Mouse (Mus musculus): ENCODE results near the gene Lhcgr.
"Not testable (repeated sequence)": the region's sequence is repeated elsewhere in the genome, so short reads cannot be mapped to it uniquely, and the experiment has no call there.

The Lhcgr gene

DNA sequence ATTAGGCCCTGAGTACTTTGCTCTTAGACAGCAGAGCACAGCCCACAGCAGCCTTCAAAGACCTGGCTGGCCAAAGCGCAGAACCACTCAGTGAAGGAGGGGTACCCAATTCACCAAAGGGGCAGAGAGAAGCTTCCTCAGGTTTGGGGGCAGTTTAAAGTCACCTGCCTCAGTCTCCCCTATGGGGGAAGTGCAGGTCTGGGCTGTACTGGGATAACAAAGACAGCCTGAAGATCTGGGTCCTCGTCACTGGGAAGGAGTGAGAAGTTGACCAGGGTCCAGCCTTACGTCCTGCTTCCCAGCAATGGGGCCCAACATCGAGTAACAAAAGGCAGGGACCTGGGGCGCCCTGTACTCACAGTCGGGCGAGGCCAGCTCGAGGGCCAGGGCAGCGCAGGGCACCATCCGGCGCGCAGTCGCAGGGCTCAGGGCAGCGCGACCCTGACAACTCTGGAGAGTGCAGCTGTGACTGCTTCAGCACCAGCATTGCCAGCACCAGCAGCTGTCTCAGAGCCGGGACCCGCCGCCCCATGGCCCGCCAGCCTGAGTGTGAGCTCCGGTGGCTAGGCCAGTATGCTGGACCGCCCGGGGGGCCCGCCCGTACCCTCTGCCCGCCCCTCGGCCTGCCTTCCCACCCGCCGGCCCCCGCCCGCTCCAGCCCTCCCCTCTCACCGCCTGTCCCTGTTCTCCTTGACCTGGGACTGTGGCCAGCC, at the start of gene Lhcgr:
Lhcgr (minus strand) TSS at position 551 of the 713 bp plus-strand sequence.
- no peak for DNase-seq (ENCODE audit: low read depth, low spot score)

DNA sequence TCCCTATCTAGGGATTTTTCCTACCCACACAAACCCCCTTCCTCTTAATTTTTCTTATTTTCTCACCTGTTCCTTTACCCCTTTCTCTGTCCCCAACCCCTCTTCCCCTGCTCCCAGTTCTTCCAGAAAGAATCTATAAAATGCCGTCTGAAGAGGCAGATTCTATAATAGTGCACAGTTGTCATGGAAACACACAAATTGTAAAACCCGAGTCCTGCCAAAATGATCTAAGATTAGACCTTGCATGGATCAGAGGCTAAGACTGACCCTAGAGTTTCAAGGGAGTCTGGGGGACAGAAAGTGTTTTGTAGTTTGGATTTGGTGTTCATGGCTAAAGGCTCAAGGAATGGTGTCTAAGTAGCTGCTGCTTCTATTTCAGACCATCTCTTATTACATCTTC, 25.8 kb upstream of the Lhcgr start:
- no peak for DNase-seq (ENCODE audit: low read depth, low spot score)

DNA sequence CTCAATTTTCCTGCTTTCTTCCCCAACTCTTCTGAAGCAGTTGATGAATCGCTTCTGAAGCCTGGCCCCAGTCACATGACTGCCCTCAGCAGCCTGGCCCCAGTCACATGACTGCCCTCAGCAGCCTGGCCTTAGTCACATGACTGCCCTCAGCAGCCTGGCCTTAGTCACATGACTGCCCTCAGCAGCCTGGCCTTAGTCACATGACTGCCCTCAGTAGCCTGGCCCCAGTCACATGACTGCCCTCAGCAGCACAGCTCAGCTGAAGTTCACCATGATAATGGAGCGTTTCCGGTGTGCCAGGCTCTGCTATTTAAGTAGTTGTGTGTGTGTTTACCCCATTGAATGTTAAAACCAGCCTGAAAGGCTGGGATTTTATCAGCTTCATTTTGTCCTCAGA, 21.2 kb upstream of the Lhcgr start:
- not testable (repeated sequence) for DNase-seq (ENCODE audit: low read depth, low spot score)

DNA sequence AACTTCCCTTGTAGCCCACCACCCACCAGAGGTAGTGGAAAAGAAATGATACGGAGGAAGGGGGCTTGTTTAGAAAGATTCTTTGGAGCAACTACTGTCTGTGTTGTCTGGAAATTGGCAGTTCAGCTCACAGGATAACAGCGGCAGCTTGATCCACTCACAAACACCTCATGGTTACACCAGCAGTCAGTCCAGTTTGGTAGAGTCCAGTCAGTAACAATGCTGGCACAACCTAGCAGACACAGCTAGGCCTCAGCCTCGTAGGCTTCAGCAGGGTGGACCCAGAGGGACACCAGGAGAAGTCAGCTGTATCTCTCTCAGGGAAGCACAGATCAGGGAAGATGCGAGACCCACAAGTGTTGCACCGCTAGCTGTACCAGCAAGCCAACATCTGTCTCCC, 19.0 kb upstream of the Lhcgr start:
- DNase-seq (ENCODE audit: low read depth, low spot score): no peak

DNA sequence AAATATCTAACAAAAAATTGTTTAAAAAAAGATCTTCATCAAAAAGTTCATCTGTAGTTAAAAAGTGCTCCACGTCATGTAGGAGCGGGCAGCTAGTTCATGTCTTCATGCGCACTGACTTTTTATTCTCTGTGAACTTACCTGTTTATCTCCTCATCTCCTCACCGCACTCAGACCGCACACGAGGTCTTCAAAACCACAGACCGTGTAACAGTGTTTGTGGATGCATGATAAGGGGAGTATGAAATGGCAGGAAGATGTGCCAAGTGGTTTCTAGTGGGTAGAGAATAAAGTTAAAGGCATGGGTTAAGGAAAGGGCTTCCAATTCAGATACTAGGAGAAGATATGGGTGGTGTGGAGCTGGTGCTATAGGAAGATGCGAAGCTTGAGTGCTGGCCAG, 14.6 kb upstream of the Lhcgr start:
- DNase-seq (ENCODE audit: low read depth, low spot score): no peak

DNA sequence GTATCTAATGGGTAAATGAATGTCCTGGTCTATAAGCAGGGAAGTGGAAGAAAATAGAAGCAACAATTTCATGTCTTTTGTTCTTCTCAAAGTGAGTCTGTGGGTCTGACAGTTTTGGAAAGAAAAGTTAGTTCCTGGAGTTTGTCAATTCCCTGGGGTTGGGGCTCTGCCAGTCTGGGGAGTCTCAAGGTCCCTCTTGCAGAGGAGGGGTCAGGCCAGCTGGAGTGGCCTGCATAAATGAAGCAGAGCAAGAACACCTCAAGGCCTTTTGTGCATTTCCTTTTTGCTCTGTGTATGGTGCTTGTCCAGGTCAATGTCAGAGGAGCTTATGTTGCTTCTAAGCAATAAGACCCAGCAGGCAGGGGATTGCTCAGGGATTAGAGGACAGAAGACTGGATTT, 11.7 kb upstream of the Lhcgr start:
- no peak for DNase-seq (ENCODE audit: low read depth, low spot score)

DNA sequence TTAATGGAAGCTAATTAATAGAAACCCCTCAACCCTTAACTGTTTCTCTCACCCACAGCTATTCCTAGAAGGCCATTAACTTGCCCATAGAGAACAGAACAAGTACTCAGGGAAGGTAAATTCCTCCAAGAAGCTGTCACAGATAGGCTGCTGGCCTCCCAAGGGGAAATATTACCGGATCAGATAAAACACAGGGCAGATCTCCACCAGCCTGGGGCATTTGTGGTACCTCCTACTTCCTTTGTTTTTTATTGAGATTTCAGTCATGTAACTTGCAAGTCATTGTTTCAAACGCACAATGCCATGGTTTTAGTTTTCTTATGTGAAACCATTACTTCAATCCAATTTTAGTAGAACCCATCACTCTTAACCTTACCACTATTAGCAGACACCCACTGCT, 1.1 kb downstream of the Lhcgr start:
- no peak for DNase-seq (ENCODE audit: low read depth, low spot score)

DNA sequence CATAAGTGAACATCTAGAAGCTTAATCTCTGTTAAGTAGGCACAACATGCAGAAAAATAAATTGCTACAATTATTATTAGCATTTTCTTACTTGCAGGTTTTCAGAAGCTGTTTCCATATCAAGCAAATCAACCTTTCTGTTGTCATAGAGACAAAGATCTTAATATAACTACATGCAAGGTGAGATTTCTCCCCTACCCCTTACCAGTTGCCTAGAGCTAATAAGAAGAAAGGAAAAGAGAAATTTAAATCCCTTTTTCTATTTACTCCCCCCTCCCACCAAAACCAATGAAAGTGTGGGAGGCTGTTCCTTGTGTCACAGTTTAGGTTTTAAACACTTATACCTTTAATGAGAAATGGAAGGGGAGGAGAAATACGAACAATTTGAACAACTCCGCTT, 3.4 kb downstream of the Lhcgr start:
- DNase-seq (ENCODE audit: low read depth, low spot score): no peak

DNA sequence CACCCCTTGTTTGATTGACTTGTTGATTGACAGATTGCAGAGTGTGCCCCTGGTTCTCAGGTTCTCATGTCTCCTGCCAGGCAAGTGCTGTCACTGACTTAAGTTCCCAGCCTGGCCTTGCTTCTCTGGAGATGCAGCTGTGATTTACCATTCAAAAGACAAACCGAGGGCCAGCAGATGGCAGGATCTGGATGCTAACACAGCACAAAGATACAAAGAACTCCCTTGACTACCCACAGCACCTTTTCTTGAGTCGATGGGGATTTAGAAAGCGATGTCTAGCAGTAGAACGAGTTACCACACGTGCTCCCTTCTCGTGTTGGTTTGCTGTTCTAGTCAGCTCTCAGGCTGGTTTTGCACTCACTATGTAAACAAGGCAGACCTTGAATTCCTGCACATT, 4.9 kb downstream of the Lhcgr start:
- DNase-seq (ENCODE audit: low read depth, low spot score): no peak

DNA sequence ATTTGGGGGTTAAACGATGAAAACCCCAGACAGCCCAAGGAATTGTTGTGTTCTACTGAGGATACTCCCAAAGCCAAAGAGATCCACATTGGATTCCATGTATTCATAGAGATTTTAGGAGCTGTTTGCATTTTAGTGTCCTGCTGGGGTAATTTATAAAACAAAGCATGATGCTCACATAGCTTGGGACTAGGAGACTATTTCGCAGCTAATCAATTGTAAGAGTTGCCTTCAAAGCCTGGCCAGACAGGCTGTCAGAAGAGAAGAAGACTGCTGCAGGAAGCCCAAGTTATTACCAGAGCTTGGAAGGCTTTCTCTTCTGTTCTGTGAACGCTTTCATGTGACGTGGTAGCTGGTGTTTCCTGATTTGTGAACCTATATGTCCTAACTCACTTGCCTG, 5.4 kb downstream of the Lhcgr start:
- no peak for DNase-seq (ENCODE audit: low read depth, low spot score)

DNA sequence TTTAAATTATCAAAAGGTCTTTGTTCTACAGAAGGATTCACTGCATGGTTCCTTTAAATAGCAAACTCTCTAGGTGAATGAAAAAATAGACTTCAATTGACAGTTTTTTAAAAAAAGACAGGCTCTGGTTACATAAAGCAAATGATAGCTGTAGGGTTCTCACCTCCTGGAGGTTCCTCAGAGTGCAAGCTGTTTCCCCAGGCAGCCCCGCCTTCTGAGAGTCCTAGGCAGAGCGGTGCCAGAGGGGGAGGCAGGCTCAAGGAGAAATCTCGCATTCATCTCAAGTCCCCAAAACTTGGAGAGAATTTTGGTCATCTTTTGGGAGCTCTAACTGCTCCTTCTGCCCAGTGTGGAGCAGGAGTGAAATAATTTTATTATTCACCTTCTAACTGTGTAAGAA, 12.6 kb downstream of the Lhcgr start:
- DNase-seq (ENCODE audit: low read depth, low spot score): no peak

DNA sequence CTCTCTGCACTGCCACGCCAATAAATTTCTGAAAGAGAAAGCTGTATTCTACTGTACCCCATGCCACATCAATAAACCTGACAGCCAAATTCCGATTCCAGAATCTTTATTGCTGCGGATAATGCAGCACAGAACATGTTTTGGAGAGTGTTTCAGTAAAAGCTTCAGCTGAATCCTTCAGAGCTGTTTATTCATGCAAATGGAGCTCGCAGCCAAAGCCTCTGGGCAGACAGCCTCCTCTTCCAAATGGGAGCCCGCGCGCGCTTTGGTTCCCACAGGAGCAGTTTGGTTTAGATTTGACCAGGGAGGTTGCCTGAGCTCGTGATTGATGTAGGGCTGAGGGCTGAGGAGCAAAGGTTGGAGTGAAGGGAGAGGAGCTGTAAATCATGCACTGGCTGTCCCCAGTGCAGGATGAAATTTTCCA, 17.7 kb downstream of the Lhcgr start:
- DNase-seq (ENCODE audit: low read depth, low spot score): no peak

DNA sequence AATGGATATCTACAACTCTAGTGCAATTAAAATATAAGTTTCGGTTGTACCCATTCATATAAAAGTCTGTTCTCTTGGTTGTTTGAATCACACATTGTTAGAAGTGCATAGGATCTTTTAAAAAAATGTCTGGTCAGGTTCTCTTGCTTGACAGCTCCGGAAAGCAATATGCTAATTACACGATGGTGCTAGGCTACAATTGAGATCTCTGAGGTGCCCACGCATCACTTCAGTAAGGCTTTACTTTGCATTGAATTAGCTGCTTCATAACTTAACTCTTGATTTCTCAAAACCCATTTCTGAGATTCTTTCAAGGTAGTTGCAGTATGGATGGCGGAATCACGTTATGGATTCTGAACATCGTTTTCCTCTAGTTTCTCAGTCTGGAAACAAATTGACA, 21.7 kb downstream of the Lhcgr start:
- no peak for DNase-seq (ENCODE audit: low read depth, low spot score)

DNA sequence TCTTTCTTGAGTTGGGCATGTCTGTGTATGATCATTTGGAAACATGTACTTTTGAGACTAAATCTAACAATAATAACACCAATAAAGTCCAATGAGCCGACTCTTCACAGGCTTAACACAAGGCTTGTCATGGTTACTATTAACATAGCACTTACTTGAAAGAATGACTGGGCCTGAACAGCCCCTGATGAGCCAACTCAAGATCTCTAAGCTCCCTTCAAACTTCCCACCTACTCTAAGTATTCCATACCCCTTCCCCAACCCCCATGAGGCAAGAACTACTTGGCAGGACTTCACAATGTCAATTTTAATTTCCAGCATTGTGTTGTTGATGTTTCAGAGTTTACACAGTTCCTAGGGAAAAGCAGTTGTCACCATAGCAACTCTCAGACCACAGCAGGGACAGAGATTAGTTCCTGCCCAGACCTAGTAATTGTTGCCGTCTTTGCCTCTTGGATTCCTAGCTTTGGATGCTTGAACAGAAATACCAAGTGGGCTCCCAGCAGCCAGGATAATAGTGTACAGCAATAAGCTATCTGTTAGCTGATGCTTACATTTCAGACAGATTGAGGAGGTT, 22.4 kb downstream of the Lhcgr start:
- no peak for DNase-seq (ENCODE audit: low read depth, low spot score)

DNA sequence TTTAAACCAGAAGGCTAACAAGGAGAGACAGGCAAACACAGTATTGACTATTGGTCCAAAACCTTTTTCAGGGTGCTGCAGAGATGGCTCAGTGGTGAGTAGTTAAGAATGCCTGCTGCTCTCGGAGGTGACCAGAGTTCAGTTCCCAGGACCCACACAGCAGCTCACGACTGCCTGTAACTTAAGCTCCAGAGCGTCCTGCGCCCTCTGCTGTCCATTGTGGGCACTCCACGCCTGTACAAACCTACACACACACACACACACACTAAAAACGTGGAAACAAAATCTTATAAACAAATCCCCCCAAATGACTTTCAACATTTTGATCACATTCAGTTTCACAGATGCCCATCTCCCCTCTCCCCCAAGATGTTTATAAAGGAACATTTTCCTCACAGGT, 24.9 kb downstream of the Lhcgr start:
- no peak for DNase-seq (ENCODE audit: low read depth, low spot score)

DNA sequence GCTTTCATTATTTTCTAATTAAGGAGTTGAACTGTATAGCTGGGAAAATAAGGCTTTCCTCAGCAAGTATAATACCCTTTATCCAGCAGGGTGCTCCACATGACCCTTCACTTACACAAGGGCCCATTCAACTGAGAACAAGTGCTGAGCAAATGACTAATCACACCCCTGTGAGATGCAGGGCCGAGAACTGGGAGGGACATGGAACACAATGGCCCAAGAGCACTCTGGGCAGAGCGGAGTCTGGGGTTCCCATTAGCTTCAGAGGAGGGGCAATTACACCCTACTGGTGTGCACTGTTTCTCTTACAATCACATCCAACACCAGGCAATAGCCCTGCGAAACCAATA, 27.7 kb downstream of the Lhcgr start:
- DNase-seq (ENCODE audit: low read depth, low spot score): no peak

DNA sequence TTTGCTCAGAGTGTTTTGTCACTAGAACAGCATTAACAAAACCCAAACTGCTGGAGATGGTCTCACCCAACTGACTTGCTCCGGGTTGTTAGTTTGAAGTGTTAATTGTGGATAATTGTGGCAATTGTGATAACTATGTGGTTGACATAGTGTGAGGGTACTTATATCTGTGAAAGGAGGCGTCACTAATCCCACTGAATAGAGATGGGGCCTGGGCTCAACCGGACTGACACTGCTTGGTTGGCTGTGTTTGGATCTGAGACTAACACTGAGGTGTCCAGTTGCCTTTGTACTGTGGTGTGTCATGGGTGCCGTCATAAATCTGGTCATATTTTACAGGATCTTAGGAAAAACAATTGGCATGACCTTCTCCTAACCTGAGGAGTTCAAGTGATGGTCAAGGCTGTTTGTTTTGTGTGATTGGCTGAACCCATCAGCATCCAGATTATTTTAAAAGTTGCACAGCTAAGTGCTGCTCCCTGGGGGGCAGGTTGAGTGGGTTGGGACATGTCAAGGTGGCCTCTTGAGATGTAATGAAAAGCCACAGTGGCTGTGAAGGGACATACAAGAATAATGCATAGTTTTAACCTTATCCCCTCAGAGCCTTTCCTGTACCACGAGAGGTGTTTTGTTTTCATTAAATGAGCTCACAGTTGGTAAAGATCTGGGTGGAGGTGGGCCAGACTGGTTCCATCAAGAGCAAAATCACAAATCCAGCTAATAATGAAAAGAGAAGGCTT, 28.2 kb downstream of the Lhcgr start:
- no peak for DNase-seq (ENCODE audit: low read depth, low spot score)

DNA sequence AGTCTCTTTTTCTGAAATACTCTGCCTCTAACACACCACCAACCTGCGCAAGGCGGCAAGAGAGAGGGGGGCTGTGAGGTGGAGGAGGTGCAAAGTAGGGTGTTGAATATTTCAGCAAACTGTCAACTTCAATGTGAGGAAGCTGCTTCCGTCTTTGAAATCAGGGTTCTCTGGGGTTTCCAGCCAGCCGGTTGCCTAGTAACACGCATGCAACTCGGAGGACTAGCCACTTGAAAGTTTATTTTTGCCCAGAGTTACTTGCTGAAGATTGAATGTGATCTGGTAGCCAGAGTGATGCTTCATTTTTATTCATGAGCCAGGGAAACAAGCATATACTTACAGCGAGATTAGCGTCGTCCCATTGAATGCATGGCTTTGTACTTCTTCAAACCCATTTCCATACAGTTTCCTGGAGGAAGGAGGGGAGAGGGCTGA, 33.8 kb downstream of the Lhcgr start:
- DNase-seq (ENCODE audit: low read depth, low spot score): no peak

DNA sequence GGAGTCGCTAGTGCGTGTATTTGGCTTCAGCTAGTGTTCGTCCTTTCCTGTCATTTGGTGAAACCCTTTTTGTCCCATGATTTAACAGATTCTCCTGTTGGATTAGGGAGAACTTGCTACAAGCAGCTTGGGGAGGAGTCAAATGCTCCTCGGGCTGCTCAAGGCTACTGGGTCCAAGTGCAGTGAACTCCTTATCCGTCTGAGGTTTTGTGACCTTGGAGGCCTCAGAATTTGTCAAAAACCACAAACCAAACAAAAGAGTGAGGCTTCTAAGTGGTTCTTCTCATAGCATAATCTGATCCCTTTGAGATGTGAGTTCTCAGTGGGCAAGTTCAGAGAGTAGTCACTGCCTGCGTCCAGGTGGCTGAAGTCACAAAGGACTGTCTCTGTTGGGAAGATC, 36.0 kb downstream of the Lhcgr start:
- no peak for DNase-seq (ENCODE audit: low read depth, low spot score)

DNA sequence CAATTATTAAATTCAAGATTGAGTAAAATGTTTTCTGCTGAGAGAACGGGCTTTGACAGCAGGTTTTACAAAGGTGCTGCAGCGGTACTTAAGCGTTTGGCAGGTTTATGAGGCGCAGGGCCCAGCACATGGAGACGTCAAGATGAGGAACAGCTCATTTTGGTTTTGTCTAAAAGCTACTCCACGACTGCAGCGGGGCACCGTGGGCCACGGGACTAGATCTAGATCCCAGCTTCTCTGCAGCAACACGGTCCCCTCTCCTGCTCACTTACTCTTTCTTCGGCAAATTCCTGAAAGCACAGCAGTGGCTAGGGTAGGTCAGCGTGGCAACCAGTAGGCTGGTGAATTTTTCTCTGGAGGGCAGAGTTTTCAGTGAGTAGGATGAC, 38.3 kb downstream of the Lhcgr start:
- DNase-seq (ENCODE audit: low read depth, low spot score): no peak

DNA sequence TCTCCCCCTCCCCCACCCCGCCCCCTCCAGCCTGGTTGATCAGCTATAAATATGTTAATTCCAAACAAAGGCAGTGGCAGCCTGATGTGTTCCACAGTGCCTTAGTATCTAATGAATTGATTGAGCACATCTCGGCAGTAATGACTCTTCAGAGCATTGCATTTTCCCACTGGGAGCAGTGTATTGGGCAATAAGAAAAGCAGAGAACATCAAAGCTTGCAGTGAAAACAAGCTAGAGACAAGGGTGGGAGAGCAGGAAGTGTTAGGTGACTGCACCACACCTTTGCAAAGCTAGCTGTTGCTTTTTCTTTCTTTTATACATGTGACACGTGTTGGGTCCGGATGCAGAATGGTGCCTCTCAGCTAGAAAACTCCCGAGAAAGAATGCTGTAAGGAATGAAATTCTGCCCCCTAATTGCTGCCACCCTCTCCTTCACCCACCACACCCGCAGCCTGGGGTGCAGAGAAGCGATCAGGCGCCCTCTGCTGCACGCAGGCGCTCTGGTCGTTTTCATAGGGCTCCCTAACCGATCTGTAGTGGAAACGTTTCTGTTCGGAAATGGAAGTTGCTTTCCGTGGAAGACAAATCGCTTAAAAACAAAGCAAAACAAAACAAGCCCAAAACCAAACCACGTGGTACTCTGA, 38.8 kb downstream of the Lhcgr start:
- no peak for DNase-seq (ENCODE audit: low read depth, low spot score)

DNA sequence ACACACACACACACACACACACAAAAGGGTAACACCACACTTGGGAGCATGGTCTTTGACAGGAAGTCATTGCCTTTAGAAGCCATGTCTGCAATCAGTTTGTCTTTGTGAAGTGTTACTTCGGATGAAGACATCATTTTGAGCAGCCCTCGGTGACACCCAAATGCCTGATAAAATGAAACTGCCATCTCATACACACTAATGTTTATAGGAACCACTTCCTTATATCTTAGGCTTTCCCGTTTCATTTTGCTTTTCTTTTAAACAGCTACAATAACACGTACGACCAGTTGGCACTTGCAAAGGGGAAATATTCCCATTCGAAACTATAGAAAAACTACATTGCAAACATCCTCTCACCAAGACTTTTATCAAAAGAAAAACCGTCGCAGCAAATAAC, 42.1 kb downstream of the Lhcgr start:
- DNase-seq (ENCODE audit: low read depth, low spot score): no peak

DNA sequence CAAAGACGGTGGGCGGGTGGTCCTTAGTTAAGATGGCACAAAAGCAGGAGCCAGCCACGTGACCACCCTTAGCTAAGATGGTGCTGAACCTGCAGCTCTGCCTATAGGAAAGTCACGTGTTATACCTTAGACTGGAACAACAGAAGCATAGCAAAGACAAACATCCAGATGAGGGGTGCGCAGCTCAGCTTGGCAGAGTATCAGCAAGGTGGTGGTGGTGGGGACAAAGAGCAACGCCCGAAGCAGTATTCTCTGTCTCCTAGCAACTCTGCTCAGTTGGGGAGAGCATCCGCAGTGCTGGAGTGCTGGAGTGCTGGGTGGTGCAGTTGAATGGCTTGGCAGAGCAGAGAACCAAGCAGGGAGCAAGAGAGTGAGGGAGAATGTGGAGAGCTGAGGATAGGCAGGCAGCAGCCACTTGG, 85.5 kb downstream of the Lhcgr start:
- DNase-seq (ENCODE audit: low read depth, low spot score): no peak

Measured in retina, adult 2 months (tissue).